Mouse (Mus musculus) hindbrain, embryonic 16.5 days (tissue): Measurements from ENCODE around the gene Herpud1. TPM values are rescaled to one million over a fixed set of nuclear protein-coding genes. Genes with fewer than 3 reads are reported as not detected.

ENCODE experiments used
- ATAC-seq: fragments of 200-750 bp; cut with Nextera tagmentation; 2 replicates; pipeline ENCODE4 v1.8.0; 2017; ENCODE audit warnings: moderate TSS enrichment, moderate library complexity
- H3K27ac ChIP-seq: fragments of 300-500 bp; sonication (generic); 2 replicates; pipeline ENCODE4 v1.5.1; 2014; ENCODE audit warnings: low read depth, mild to moderate bottlenecking, control low read depth, low read length, moderate library complexity
- H3K27me3 ChIP-seq: fragments of 300-500 bp; sonication (generic); replicated peaks from 2 replicates; pipeline ENCODE4 v1.6.1; 2014; ENCODE audit warnings: low read length; ENCODE audit not compliant: control insufficient read depth, insufficient read depth
- H3K36me3 ChIP-seq: fragments of 300-500 bp; sonication (generic); 2 replicates; pipeline ENCODE4 v1.6.1; 2014; ENCODE audit warnings: mild to moderate bottlenecking, low read length, moderate library complexity, mixed read lengths; ENCODE audit not compliant: control insufficient read depth, insufficient read depth
- H3K4me1 ChIP-seq: fragments of 300-500 bp; sonication (generic); 2 replicates; pipeline ENCODE4 v1.6.1; 2014; ENCODE audit warnings: low read depth, low read length; ENCODE audit not compliant: control insufficient read depth, insufficient read depth
- H3K4me2 ChIP-seq: fragments of 300-500 bp; sonication (generic); 2 replicates; pipeline ENCODE4 v1.6.1; 2014; ENCODE audit warnings: mild to moderate bottlenecking, low read length, control low read depth, moderate library complexity
- H3K4me3 ChIP-seq: fragments of 300-500 bp; sonication (generic); 2 replicates; pipeline ENCODE4 v1.5.1; 2014; ENCODE audit warnings: mild to moderate bottlenecking, low read length, control low read depth, moderate library complexity
- H3K9ac ChIP-seq: fragments of 300-500 bp; sonication (generic); 2 replicates; pipeline ENCODE4 v1.6.1; 2014; ENCODE audit warnings: low read depth, mild to moderate bottlenecking, control low read depth, low read length, moderate library complexity
- H3K9me3 ChIP-seq: fragments of 300-500 bp; sonication (generic); 2 replicates; pipeline ENCODE4 v1.6.1; 2014; ENCODE audit warnings: mild to moderate bottlenecking, low read length, moderate library complexity; ENCODE audit not compliant: control insufficient read depth
- WGBS: fragments of 180-500 bp; shearing (Covaris S2); extraction: QIAGEN DNeasy Blood & Tissue Kit; methylation state at CpG from one replicate; pipeline ENCODE4 v1.1.7; 2014; 5-methylcytosine and 5-hydroxymethylcytosine counted together
- polyA plus RNA-seq: library from polyadenylated mRNA; unstranded; fragments of >200 nt; fragmentation: Nextera tagmentation; extraction: Ambion mirVana; gene quantifications from 2 replicates; pipeline ENCODE4 v1.2.1, GENCODE M21; 2015

The Herpud1 gene
- polyA plus RNA-seq, 1 experiment from 2014 or later = 71.3 TPM

- 84% methylated on average over 3 of the region's 3 CpGs for WGBS
- H3K4me1 ChIP-seq = peaks cover 4% of the 10 kb centered on the region; the same call in 1 of the 2 replicates
- H3K27ac ChIP-seq = no peak overlapping the region
- H3K9me3 ChIP-seq = no peaks in the 10 kb centered on the region
- H3K4me2 ChIP-seq = no peak overlapping the region
- no peak overlapping the region for H3K4me3 ChIP-seq
- 0 out of 2 replicates have a peak, but pooled peaks cover 3% of the 10 kb centered on the region for H3K27me3 ChIP-seq
- no peaks in the 10 kb centered on the region for H3K36me3 ChIP-seq
- no peak overlapping the region for H3K9ac ChIP-seq
- no peak for ATAC-seq
These were observed 48.7 kb downstream of the Herpud1 start for GRCm38 (mm10) chr8:94434958-94435357.

- H3K4me2 ChIP-seq = no peak overlapping the region
- no peaks in the 10 kb centered on the region for H3K9me3 ChIP-seq
- no peaks in the 10 kb centered on the region for H3K36me3 ChIP-seq
- H3K4me1 ChIP-seq = peaks cover 4% of the 10 kb centered on the region; the same call in 1 of the 2 replicates
- H3K4me3 ChIP-seq = no peak overlapping the region
- no peak overlapping the region for H3K27ac ChIP-seq
- 0 out of 2 replicates have a peak, but pooled peaks cover 3% of the 10 kb centered on the region for H3K27me3 ChIP-seq
- ATAC-seq = no peak
- no peak overlapping the region for H3K9ac ChIP-seq
- 94% methylated on average over 15 of the region's 15 CpGs for WGBS
These were observed 49.3 kb downstream of the Herpud1 start for GRCm38 (mm10) chr8:94435397-94436111.

GRCm38 (mm10) chr8:94436112-94436572 is 49.9 kb downstream of the Herpud1 start:
- 89% methylated on average over 5 of the region's 5 CpGs for WGBS
- peaks cover 4% of the 10 kb centered on the region; the same call in 1 of the 2 replicates for H3K4me1 ChIP-seq
- H3K36me3 ChIP-seq = no peaks in the 10 kb centered on the region
- no peaks in the 10 kb centered on the region for H3K9me3 ChIP-seq
- H3K9ac ChIP-seq = no peak overlapping the region
- H3K27ac ChIP-seq = no peak overlapping the region
- H3K4me3 ChIP-seq = no peak overlapping the region
- ATAC-seq = no peak
- H3K4me2 ChIP-seq = no peak overlapping the region
- 0 out of 2 replicates have a peak, but pooled peaks cover 3% of the 10 kb centered on the region for H3K27me3 ChIP-seq

DNA sequence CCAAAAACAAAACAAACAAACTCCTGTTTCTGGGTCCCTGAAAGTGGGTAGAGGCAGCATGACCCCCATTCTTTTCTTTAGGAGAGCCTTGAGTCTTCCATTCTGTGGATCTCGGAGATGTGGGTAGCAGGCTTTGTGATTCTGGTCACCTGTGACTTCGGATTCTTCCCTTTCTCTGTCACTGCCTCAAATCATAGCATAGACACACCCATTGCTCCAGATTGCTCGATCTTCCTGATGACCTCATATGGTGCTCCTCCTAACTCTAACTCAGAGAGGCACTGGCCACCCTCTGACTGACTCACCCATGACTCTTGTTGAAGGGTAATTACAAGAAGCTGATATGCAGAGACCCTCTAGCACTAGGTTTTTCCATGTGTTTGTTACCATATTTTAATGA is 50.7 kb downstream of the Herpud1 start:
- Histone ChIP-seq H3K4me2 (no peak overlapping the region), H3K27me3 (0 out of 2 replicates have a peak, but pooled peaks cover 3% of the 10 kb centered on the region), H3K4me3 (no peak overlapping the region), H3K9ac (no peak overlapping the region), H3K9me3 (no peaks in the 10 kb centered on the region), H3K4me1 (peaks cover 4% of the 10 kb centered on the region; the same call in 1 of the 2 replicates), H3K36me3 (no peaks in the 10 kb centered on the region), H3K27ac (no peak overlapping the region)
- ATAC-seq = no peak
- WGBS = 87% methylated on average over 3 of the region's 3 CpGs

- 0 out of 2 replicates have a peak, but pooled peaks cover 3% of the 10 kb centered on the region for H3K27me3 ChIP-seq
- H3K4me2 ChIP-seq = no peak overlapping the region
- no peaks in the 10 kb centered on the region for H3K36me3 ChIP-seq
- no peak for ATAC-seq
- H3K9ac ChIP-seq = no peak overlapping the region
- 93% methylated on average over 5 of the region's 5 CpGs for WGBS
- H3K27ac ChIP-seq = no peak overlapping the region
- no peaks in the 10 kb centered on the region for H3K9me3 ChIP-seq
- H3K4me3 ChIP-seq = no peak overlapping the region
- H3K4me1 ChIP-seq = peaks cover 4% of the 10 kb centered on the region; the same call in 1 of the 2 replicates
These were observed 52.4 kb downstream of the Herpud1 start for GRCm38 (mm10) chr8:94438659-94439058.

DNA sequence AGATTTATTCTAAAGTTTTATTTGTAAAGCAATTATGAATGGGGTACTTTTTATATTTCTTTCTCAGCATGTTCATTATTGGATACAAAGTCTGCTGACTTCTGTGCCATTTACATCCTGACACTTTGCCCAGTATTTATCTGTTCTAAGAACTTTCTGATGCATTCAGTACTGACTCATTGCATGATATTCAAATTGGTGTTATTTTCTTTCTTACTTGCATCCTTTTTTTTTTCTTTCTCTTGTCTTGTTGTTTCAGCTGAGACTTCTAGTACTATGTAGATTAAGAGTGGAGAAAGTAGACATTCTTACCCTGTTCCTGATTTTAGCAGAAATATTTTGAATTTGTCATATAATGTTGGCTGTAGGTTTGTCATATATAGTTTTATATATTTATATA is 53.5 kb downstream of the Herpud1 start:
- no peak overlapping the region for H3K4me3 ChIP-seq
- H3K4me1 ChIP-seq = no peaks in the 10 kb centered on the region
- H3K27me3 ChIP-seq = 0 out of 2 replicates have a peak, but pooled peaks cover 3% of the 10 kb centered on the region
- H3K9me3 ChIP-seq = no peaks in the 10 kb centered on the region
- no peak overlapping the region for H3K27ac ChIP-seq
- no peak for ATAC-seq
- no peak overlapping the region for H3K9ac ChIP-seq
- H3K4me2 ChIP-seq = no peak overlapping the region
- H3K36me3 ChIP-seq = no peaks in the 10 kb centered on the region

DNA sequence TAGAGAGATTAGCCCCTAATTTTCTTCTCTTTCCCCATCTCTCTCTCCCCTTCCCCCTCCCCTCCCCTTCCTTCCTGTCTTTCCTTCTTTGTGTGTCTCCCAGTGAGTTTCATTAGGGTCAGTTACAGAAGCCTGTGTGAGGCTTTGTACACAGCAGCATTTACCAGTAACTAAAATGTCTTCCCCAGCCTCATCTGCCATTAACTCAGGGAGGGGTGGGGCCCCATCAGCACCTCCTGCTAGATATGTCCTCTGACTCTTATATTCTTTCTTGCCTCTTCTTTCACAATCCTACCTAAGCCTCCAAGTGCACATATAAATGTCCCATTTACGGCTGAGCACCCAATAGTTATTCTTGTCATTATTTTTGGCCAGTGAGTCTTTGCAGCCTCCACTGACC is 54.2 kb downstream of the Herpud1 start:
- no peak overlapping the region for H3K9ac ChIP-seq
- H3K4me2 ChIP-seq = no peak overlapping the region
- no peaks in the 10 kb centered on the region for H3K9me3 ChIP-seq
- no peak overlapping the region for H3K27ac ChIP-seq
- H3K36me3 ChIP-seq = no peaks in the 10 kb centered on the region
- no peak overlapping the region for H3K4me3 ChIP-seq
- WGBS = 79% methylated on average over 1 of the region's 1 CpGs
- no peak for ATAC-seq
- H3K27me3 ChIP-seq = 0 out of 2 replicates have a peak, but pooled peaks cover under 1% of the 10 kb centered on the region
- H3K4me1 ChIP-seq = no peaks in the 10 kb centered on the region

DNA sequence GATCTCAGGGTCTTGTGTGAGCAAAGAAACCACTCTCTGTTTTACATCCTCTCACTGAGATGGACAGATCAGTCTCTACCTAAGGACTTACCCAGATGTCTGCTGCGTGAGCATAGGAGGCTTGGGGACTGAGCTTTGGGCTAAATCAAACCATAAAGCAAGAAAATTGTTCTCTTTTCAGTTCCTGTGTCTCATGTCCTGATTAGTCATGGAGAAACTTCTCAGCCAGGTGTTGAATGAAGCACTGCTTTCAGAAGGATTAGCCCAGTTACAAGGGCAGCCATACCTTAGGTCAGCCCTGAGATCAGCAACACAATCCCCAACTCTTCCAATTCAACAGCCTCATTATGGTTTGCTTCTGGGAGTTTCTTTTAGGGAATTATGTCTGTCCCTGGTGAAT is 55.4 kb downstream of the Herpud1 start:
- no peak for ATAC-seq
- no peak overlapping the region for H3K9ac ChIP-seq
- whole genome bisulfite sequencing = 92% methylated on average over 1 of the region's 1 CpGs
- H3K4me3 ChIP-seq = no peak overlapping the region
- no peaks in the 10 kb centered on the region for H3K36me3 ChIP-seq
- no peaks in the 10 kb centered on the region for H3K27me3 ChIP-seq
- no peaks in the 10 kb centered on the region for H3K9me3 ChIP-seq
- H3K4me1 ChIP-seq = no peaks in the 10 kb centered on the region
- H3K4me2 ChIP-seq = no peak overlapping the region
- no peak overlapping the region for H3K27ac ChIP-seq

- no peak for ATAC-seq
- 88% methylated on average over 3 of the region's 3 CpGs for WGBS
- H3K9me3 ChIP-seq = no peaks in the 10 kb centered on the region
- no peak overlapping the region for H3K4me2 ChIP-seq
- H3K9ac ChIP-seq = no peak overlapping the region
- no peak overlapping the region for H3K4me3 ChIP-seq
- H3K36me3 ChIP-seq = no peaks in the 10 kb centered on the region
- no peak overlapping the region for H3K27ac ChIP-seq
- H3K4me1 ChIP-seq = no peaks in the 10 kb centered on the region
- no peaks in the 10 kb centered on the region for H3K27me3 ChIP-seq
These were observed 56.9 kb downstream of the Herpud1 start for GRCm38 (mm10) chr8:94443153-94443552.
